Mouse (Mus musculus) thymus, postnatal 36 days (tissue): ENCODE measurements around the gene Olfr1084.
"Not testable (repeated sequence)": the region's sequence is repeated elsewhere in the genome, so short reads cannot be mapped to it uniquely, and the experiment has no call there.

ENCODE experiments used
- DNase-seq, 2 experiments: peaks; one replicate each; pipeline ENCODE4 v3.0.0; 2022; ENCODE audit warnings: mixed read lengths in 2 of 2

Gene Olfr1084

DNA sequence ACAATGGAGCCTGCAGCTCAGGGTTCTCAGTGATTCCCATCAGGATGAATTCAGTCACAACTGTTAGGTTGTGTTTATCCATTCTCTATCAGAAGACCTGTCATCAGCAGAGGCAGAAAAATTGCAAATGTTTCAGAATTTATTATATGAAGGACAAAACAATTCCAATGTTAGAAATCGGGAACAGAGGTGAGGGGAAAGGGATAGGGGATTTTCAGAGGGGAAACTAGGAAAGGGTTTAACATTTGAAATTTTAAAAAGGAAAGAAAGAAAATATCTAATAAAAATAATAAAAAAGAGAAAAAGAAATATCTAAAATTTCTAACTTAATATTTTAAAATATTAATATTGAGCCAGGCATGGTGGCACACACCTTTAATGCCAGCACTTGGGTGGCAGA, at the start of gene Olfr1084:
TSS of gene Olfr1084 (minus strand) at position 101 of the 400 bp plus-strand sequence.
- not testable (repeated sequence) for DNase-seq

DNA sequence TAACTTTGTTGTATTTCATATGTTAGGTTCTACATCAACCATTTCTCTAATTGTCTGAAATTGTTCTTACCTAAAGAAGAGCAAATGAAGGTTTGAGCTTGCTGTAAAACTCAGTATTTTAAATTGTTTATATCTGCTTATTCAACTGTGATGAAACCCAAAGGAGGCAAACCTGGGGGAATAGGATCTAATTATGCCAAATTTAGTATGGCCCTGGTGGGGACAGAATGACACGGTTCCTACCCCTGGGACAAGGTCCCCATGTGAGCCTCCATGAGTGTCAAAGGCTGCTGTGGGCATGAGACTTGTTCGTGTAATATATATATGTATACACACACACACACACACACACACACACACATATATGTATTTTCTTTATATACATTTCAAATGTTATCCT, 40.5 kb upstream of the Olfr1084 start, which contains the start of gene Olfr1086:
TSS of gene Olfr1086 (minus strand) at position 101 of the 400 bp plus-strand sequence.
- DNase-seq, result no peak

GRCm38 (mm10) chr2:86661919-86662318, 22.4 kb upstream of the Olfr1084 start, which contains the start of gene Olfr1085:
Gene Olfr1085, minus strand, starts transcription at chr2:86662019.
- DNase-seq, result no peak

- DNase-seq, result not testable (repeated sequence)
Observed at GRCm38 (mm10) chr2:86598866-86599265, 40.7 kb downstream of the Olfr1084 start, which contains the start of gene Olfr1082. Gene Olfr1082, minus strand, starts transcription at chr2:86598966.
